Mouse (Mus musculus): ENCODE results near the gene Ubxn11. TPM values are rescaled to one million over a fixed set of nuclear protein-coding genes. Genes with fewer than 3 reads are reported as not detected.

The Ubxn11 gene
- total and polyA plus RNA-seq, 3 experiments: 5.4 to 11.9 TPM; not detected in 1

DNA sequence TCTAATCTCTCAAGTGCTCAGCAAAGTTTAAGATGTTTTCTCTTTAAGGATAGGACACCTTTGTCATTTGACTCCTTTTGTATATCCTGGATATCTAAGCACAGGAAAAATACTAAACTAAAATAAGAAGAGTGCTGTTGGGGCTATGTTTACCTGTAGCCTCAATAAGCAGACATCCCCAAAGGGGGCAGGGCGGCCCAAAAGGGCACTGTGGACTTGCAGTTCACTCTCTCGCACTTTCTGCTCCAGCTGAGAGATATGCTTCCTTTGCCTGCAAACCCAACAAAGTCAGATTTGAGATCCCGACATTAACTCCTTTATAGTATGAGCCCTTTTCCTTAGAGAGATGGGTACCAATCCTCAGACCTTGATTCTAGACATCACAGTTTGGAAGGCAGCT, 51.3 kb downstream of the Ubxn11 start:
- Histone ChIP-seq H3K27ac (ENCODE audit: control insufficient read depth, low read depth, low read length) (no peak overlapping the region), H3K4me1 (ENCODE audit: control insufficient read depth in 1 of 2, insufficient read depth in 2 of 2, low read length in 2 of 2) (no peaks in the 10 kb centered on the region; a peak in 1 of 4 replicates), H3K9ac (ENCODE audit: control insufficient read depth, low read depth, low read length, poor library complexity, severe bottlenecking) (no peak overlapping the region), H3K27me3 (ENCODE audit: control insufficient read depth in 1 of 2, insufficient read depth in 2 of 2, low read length in 2 of 2) (no peaks in the 10 kb centered on the region), H3K79me2 (ENCODE audit: control insufficient read depth, insufficient read depth, low read length, poor library complexity) (no peaks in the 10 kb centered on the region), H3K9me3 (replicated peaks; ENCODE audit: insufficient read depth, low read length) (no peaks in the 10 kb centered on the region), H3K4me3 (ENCODE audit: control insufficient read depth in 1 of 2, insufficient read depth in 1 of 2, low read depth in 2 of 2, low read length in 2 of 2) (no peak overlapping the region), H3K36me3 (ENCODE audit: control insufficient read depth in 1 of 2, insufficient read depth in 2 of 2, low read length in 2 of 2) (peaks cover 3 to 30% of the 10 kb centered on the region in 2 experiments; a peak in 3 of 4 replicates)
- TF ChIP-seq NRF1 (IDR thresholded peaks at IDR 0.05; ENCODE audit: insufficient read depth, low read depth, low read length, poor library complexity, severe bottlenecking): no peak
- no peak for TF ChIP-seq UBTF (IDR thresholded peaks at IDR 0.05; ENCODE audit: borderline replicate concordance, insufficient read depth, low read depth, low read length)
- TF ChIP-seq MAX (IDR thresholded peaks at IDR 0.05; ENCODE audit: low read length): no peak
- TF ChIP-seq GATA1 (IDR thresholded peaks at IDR 0.05; ENCODE audit: low read depth, low read length): no peak
- no peak for TF ChIP-seq EP300 (IDR thresholded peaks at IDR 0.05; ENCODE audit: low read depth in 1 of 2, low read length in 2 of 2)
- TF ChIP-seq NELFE (IDR thresholded peaks at IDR 0.05; ENCODE audit: low read depth, low read length): no peak
- no peak for TF ChIP-seq HCFC1 (IDR thresholded peaks at IDR 0.05; ENCODE audit: low read depth, low read length)
- TF ChIP-seq KAT2A (conservative IDR thresholded peaks at IDR 0.05; ENCODE audit: low read depth, low read length): no peak
- no peak for TF ChIP-seq MEF2A (IDR thresholded peaks at IDR 0.05; ENCODE audit: extremely low read depth, insufficient replicate concordance, low read depth, low read length, poor library complexity, severe bottlenecking)
- TF ChIP-seq BHLHE40 (IDR thresholded peaks at IDR 0.05; ENCODE audit: borderline replicate concordance, low read depth, low read length): no peak
- no peak for TF ChIP-seq E2F4 (IDR thresholded peaks at IDR 0.05; ENCODE audit: borderline replicate concordance, low read depth, low read length)
- TF ChIP-seq ETS1 (IDR thresholded peaks at IDR 0.05; ENCODE audit: low read depth, low read length): no peak
- no peak for TF ChIP-seq SIN3A (IDR thresholded peaks at IDR 0.05; ENCODE audit: low read length)
- no peak for DNase-seq (ENCODE audit: low read depth, low spot score)

DNA sequence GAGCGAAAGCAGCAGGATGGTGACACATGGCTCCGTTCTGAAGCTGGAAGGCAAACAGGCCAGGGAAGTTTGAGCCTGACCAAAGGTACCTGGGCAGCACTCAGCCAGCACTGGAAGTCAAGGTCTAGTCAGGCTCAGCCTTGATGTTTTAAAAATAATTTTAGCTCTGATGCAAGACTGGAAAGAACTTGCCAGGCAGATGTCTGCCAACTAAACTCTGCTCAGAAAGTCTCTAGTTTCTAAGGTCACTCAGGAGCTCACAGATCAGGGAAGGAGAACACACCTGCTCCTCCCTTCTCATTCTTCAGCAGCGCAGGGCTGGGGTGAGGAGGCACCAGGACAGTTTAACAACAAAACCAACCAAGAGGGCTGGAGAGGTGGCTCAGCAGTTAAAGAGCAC, 52.0 kb downstream of the Ubxn11 start:
- H3K27me3 ChIP-seq (ENCODE audit: control insufficient read depth in 1 of 2, insufficient read depth in 2 of 2, low read length in 2 of 2): no peaks in the 10 kb centered on the region
- H3K9ac ChIP-seq (ENCODE audit: control insufficient read depth, low read depth, low read length, poor library complexity, severe bottlenecking): no peak overlapping the region
- TF ChIP-seq POLR2A (IDR thresholded peaks at IDR 0.05; ENCODE audit: control insufficient read depth in 1 of 2, insufficient read depth in 1 of 2, low read depth in 1 of 2, low read length in 2 of 2, poor library complexity in 1 of 2) (no peak), MAX (IDR thresholded peaks at IDR 0.05; ENCODE audit: low read length) (no peak), KAT2A (conservative IDR thresholded peaks at IDR 0.05; ENCODE audit: low read depth, low read length) (no peak), CHD1 (IDR thresholded peaks at IDR 0.05; ENCODE audit: low read depth, low read length) (no peak), ZNF384 (IDR thresholded peaks at IDR 0.05; ENCODE audit: low read depth, low read length) (no peak), ZKSCAN1 (IDR thresholded peaks at IDR 0.05; ENCODE audit: low read depth, low read length) (no peak), RCOR1 (IDR thresholded peaks at IDR 0.05; ENCODE audit: low read depth, low read length) (no peak), ZMIZ1 (IDR thresholded peaks at IDR 0.05; ENCODE audit: low read depth, low read length) (no peak), RAD21 (IDR thresholded peaks at IDR 0.05; ENCODE audit: low read depth, low read length) (no peak), GABPA (IDR thresholded peaks at IDR 0.05; ENCODE audit: low read depth, low read length) (no peak), ELF1 (IDR thresholded peaks at IDR 0.05; ENCODE audit: low read depth, low read length) (no peak), UBTF (IDR thresholded peaks at IDR 0.05; ENCODE audit: borderline replicate concordance, insufficient read depth, low read depth, low read length) (no peak), BHLHE40 (IDR thresholded peaks at IDR 0.05; ENCODE audit: borderline replicate concordance, low read depth, low read length) (no peak)
- H3K36me3 ChIP-seq (ENCODE audit: control insufficient read depth in 1 of 2, insufficient read depth in 2 of 2, low read length in 2 of 2): peaks cover 3 to 27% of the 10 kb centered on the region in 2 experiments; a peak in 3 of 4 replicates
- DNase-seq (ENCODE audit: low read depth, low spot score): no peak
- H3K9me3 ChIP-seq (replicated peaks; ENCODE audit: insufficient read depth, low read length): no peaks in the 10 kb centered on the region
- H3K4me3 ChIP-seq (ENCODE audit: control insufficient read depth in 1 of 2, insufficient read depth in 1 of 2, low read depth in 2 of 2, low read length in 2 of 2): no peak overlapping the region
- no peaks in the 10 kb centered on the region; a peak in 1 of 4 replicates for H3K4me1 ChIP-seq (ENCODE audit: control insufficient read depth in 1 of 2, insufficient read depth in 2 of 2, low read length in 2 of 2)
- H3K27ac ChIP-seq (ENCODE audit: control insufficient read depth, low read depth, low read length): no peak overlapping the region
- no peaks in the 10 kb centered on the region for H3K79me2 ChIP-seq (ENCODE audit: control insufficient read depth, insufficient read depth, low read length, poor library complexity)

Measured in MEL (cell line).